Mouse (Mus musculus) left cerebral cortex, adult 2 months (tissue): ENCODE data around the gene Arhgef19. TPM values are rescaled to one million over a fixed set of nuclear protein-coding genes. Genes with fewer than 3 reads are reported as not detected.

Experiments used
- DNase-seq, 2 experiments: peaks; one replicate each; pipeline ENCODE4 v3.0.0; 2021 to 2022; ENCODE audit warnings: low spot score in 2 of 2, mixed read lengths in 1 of 2; ENCODE audit errors: extremely low spot score in 1 of 2
- H3K27ac ChIP-seq: fragments of 200-600 bp; 2 replicates; pipeline ENCODE4 v1.8.1; 2022
- H3K4me3 ChIP-seq: fragments of 200-600 bp; 2 replicates; pipeline ENCODE4 v1.8.1; 2022
- CTCF ChIP-seq: fragments of 200-600 bp; IDR thresholded peaks from 2 replicates; pipeline ENCODE4 v1.8.1; 2022; ENCODE audit warnings: antibody characterized with exemption, mild to moderate bottlenecking, moderate library complexity
- intact Hi-C: fragments of 180-260 bp; cut with DNase I; formaldehyde crosslinking; loops from one replicate; pipeline ENCODE4 v1.15.1; 2025
- long read RNA-seq, 2 experiments: library from polyadenylated mRNA; stranded (forward); transcript quantifications; one replicate each; pipeline ENCODE4 v2.0.0; 2021; ENCODE audit warnings: borderline mapping rate in 2 of 2
- total RNA-seq, 2 experiments: library from RNA; stranded (reverse); gene quantifications; 2 replicates each; pipeline ENCODE4 v1.2.3; 2021

Arhgef19 gene
- 10 to 100 TPM; 17.1 to 18.2 TPM for total RNA-seq
- long read RNA-seq, experiment 1, partial matches to known transcripts: 1 of 40 reads
- long read RNA-seq, experiment 1, other reads (novel, unspliced or antisense): 39 of 40 reads
- long read RNA-seq, experiment 2, partial matches to known transcripts: 1 of 32 reads
- long read RNA-seq, experiment 2, other reads (novel, unspliced or antisense): 31 of 32 reads

DNA sequence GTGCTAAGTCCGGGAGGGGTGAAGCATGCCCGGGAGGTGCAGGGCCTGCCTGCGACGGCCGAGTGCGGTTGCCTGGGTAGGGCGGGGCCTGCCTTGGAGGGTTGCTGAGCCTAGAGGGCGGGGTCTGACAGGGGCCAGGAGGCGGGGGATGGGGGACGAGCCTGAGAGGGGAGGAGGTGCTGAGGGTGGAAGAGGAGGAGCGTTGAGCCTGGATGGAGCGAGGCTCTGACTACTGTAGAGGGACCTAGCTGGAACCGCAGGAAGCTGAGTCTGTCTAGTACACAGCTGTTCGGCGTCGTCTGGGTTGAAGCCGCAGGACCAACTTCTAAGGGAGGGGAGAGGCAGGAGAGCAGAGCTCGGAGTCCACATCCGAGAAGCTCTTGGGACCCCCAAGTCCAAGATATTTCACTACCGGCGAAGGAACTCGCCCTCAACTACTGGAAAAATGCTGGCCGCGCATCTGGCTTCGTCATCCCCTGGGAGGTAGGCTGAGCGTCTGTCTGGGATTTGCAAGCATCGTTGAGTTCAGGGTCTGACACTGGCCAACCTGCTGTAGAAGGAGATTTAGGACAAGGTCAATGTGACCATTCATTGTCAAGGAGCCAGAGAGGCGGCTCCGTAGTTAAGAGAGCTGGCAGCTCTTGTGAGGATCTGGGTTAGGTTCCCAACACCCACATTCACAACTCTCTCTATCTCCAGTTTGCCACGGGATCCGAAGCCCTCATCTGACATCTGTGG is at the start of gene Arhgef19:
TSS of gene Arhgef19 (plus strand) at position 112 of the 738 bp plus-strand sequence.
- peak within 1 kb of the TSS; percentile 40; the same call in 1 of the 2 replicates for H3K27ac ChIP-seq
- no peak for TF ChIP-seq CTCF
- peak; percentile 46 to 68 for DNase-seq
- H3K4me3 ChIP-seq: peak within 1 kb of the TSS; percentile 32
- intact Hi-C loops: no loop called here

- intact Hi-C loops: no loop called here
- TF ChIP-seq CTCF: no peak
- no peak for DNase-seq
- no peak overlapping the region for H3K27ac ChIP-seq
- no peak overlapping the region for H3K4me3 ChIP-seq
Observed at GRCm38 (mm10) chr4:141191294-141191693, 48.0 kb upstream of the Arhgef19 start.

DNA sequence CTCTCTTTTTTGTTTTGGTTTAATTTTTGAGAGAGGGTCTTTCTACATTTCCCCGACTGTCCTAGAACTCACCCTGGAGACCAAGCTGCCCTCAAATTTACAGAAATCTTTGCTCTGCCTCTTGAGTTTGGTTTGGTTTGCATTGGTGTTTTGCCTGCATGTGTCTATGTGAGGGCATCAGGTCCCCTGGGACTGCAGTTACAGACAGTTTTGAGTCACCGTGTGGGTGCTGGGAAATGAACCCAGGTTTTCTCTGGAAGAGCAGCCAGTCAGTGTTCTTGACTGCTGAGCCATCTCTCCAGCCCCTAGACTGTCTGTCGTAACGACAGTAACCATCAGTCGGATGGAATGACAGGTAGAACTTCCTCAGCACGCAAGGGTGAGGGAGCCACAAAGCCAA is 44.7 kb upstream of the Arhgef19 start:
- TF ChIP-seq CTCF: no peak
- H3K27ac ChIP-seq: no peak overlapping the region
- intact Hi-C loops: no loop called here
- no peak overlapping the region for H3K4me3 ChIP-seq
- no peak for DNase-seq

DNA sequence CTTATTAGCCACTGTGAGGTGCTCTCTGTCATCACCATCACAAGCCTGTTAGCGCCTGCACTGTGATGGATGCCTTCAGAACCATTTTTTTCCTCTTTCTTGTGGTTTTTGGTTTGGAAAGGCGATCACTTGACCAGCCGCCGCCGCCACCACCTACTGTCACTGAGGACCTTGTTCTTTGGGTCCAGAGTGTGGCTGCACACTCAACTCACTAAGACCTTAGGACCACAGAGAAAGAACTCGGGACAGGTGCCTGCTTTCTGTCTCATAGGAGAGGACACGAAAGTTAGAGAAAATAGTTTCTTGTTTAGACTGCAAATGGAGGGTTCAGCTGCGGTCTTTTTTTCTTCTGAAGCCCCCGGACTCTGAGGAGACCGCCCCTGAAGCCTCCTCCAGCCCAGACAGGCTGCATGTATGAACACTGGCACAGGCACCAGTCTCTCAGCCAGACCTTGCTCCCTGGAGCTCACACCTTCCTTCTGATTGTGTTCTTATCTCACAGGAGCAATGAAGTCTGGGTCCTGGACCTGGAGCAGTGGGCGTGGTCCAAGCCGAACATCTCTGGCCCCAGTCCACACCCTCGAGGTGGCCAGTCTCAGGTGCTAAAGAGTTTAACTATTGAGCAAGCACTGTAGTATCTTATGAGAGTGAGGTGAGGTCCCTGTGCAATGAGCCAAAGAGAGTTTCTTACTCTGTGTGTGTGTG is 42.2 kb upstream of the Arhgef19 start:
- no peak for TF ChIP-seq CTCF
- no peak for DNase-seq
- intact Hi-C loops: no loop called here
- H3K27ac ChIP-seq: no peak overlapping the region
- no peak overlapping the region for H3K4me3 ChIP-seq

- Histone ChIP-seq H3K4me3 (no peak overlapping the region), H3K27ac (no peak overlapping the region)
- DNase-seq: no peak
- TF ChIP-seq CTCF: no peak; the same call in 1 of the 2 replicates
- intact Hi-C loops: no loop called here
Observed at GRCm38 (mm10) chr4:141197686-141198035, 41.6 kb upstream of the Arhgef19 start.

DNA sequence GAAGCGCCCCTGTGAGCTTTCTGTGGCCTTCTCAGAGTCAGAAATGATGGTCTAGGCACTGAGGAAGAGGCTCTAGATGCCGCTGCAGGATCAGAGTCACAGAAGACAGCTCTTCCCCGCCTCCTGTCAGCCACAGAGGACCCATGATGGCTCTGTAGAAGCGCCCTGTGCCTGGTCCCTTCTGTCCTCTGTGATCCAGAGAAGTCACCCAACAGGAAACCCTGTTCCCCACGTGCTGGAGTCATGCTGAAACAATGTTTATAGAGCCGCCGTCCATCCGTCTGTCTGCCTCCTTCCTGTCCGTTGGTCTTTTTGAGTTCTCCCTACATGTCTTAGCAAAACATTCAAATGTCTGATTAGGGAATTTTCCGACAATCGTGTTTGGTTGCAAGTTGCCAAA is 38.4 kb upstream of the Arhgef19 start:
- intact Hi-C loops: loop anchor here (5.0 kb wide), 2 partner anchors 54 to 66 kb away; partner anchors contain the start of gene Fbxo42
- no peak overlapping the region for H3K4me3 ChIP-seq
- H3K27ac ChIP-seq: no peak overlapping the region; the same call in 1 of the 2 replicates
- TF ChIP-seq CTCF: no peak
- no peak for DNase-seq

GRCm38 (mm10) chr4:141202192-141202591 is 37.1 kb upstream of the Arhgef19 start:
- no peak overlapping the region for H3K4me3 ChIP-seq
- H3K27ac ChIP-seq: no peak overlapping the region
- no peak for TF ChIP-seq CTCF
- no peak for DNase-seq
- intact Hi-C loops: loop anchor here (5.0 kb wide), 2 partner anchors 55 to 65 kb away; partner anchors contain the start of gene Fbxo42

DNA sequence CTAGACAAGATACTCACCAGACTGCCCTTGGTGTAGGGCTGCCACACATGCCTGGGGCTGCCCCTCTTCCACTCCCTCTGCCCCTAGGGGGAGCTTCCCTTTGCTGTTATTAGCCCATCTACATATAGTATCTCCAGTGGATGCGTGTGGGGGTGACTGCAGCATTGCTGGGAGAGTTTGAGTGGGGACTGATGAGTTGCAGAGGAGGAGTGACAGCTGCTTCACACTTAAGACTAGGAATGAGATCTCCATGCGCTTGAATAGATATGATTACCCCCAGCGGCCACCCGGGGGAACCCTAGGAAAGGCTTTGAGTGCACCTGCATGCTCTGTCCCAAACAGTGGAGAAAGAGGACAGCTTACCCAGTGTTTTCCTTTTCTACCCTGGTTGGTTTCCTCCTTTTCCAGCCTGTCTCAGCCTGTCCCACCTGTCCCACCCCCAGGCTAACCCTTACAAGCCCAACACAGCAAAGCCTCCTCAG is 34.7 kb upstream of the Arhgef19 start:
- DNase-seq: peak in 1 of 2 experiments; percentile 32
- TF ChIP-seq CTCF: peak; percentile 49
- no peak overlapping the region for H3K4me3 ChIP-seq
- intact Hi-C loops: loop anchor here (2.0 to 5.0 kb wide), 3 partner anchors 57 to 158 kb away; partner anchors contain the start of gene Fbxo42
- no peak overlapping the region for H3K27ac ChIP-seq

- no peak for DNase-seq
- no peak overlapping the region for H3K27ac ChIP-seq
- H3K4me3 ChIP-seq: no peak overlapping the region
- intact Hi-C loops: no loop called here
- TF ChIP-seq CTCF: no peak
Observed at GRCm38 (mm10) chr4:141207081-141207480, 32.2 kb upstream of the Arhgef19 start.

- peak overlapping the region; percentile 24; the same call in 1 of the 2 replicates for H3K4me3 ChIP-seq
- H3K27ac ChIP-seq: peak overlapping the region; percentile 70
- intact Hi-C loops: no loop called here
- TF ChIP-seq CTCF: no peak
- DNase-seq: no peak
Observed at GRCm38 (mm10) chr4:141210524-141211219, 28.6 kb upstream of the Arhgef19 start.

DNA sequence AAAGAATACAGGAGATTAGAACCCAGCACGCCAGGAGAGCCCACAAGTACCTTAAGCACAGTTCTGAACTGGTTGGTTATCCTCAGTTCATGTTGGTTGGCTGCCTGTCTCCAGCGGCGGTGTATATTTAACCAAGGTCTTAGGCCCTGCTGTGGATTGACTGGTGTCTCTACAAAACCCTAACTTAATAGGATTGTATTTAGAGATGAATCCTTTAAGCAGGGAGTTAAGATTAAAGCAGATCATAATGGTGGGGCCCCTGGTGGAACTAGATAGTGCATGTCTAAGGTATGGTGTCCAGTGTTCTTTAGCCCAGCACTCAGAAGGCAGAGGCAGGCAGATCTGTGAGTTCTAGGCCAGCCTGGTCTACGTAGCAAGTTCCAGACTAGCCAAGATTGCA is 27.7 kb upstream of the Arhgef19 start:
- no peak for TF ChIP-seq CTCF
- intact Hi-C loops: no loop called here

More for the DNA sequence above, 27.7 kb upstream of the Arhgef19 start:
- Histone ChIP-seq H3K4me3 (no peak overlapping the region), H3K27ac (no peak overlapping the region)
- no peak for DNase-seq
